Mouse (Mus musculus) heart, postnatal 0 days (tissue): ENCODE results near the gene Prr27.

ENCODE experiments used
- CTCF ChIP-seq: IDR thresholded peaks from 2 replicates; pipeline ENCODE4 v1.5.1; 2016; ENCODE audit warnings: antibody characterized with exemption, control low read depth, low read depth
- EP300 ChIP-seq: IDR thresholded peaks from 2 replicates; pipeline ENCODE4 v1.6.1; 2016; ENCODE audit warnings: antibody characterized with exemption, low read depth

DNA sequence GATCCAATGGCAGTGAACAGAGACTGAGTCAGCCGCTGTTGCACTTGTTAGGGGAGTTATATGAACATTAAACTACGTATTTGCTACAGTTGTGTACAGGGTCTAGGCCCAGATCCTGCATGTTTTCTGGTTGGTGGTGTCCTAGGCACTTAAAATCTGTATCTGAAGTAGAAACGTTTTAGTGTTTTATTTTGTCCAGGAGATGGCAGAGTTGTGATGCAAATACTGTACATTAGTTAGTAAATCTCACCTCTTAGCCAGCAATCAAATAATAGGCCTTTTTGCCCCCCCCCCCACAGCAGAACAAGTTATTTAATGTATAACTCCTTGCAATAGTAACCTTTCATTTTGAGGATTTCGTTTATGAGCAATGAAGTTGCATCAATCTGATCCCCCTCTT is 42.8 kb upstream of the Prr27 start:
- TF ChIP-seq EP300 (no peak), CTCF (no peak)
